ENCODE assay signal across 8 mouse cellular contexts in genomic region chr1:171043594-171044153, GRCm38 (mm10). TPM values are rescaled to one million over a fixed set of nuclear protein-coding genes. Genes with fewer than 3 reads are reported as not detected.
DNase-seq lines count a peak whose midpoint lies in the region; ATAC-seq lines count a peak whose summit lies in the region.

No protein-coding gene starts in this region.

- H3K27ac ChIP-seq in heart, embryonic 16.5 days (ENCODE audit: low read length): no peak overlapping the region; the same call in 1 of the 2 replicates
- 0 out of 2 replicates have a peak overlapping the region, but pooled peaks have one; percentile 36 for H3K27ac ChIP-seq in hindbrain, embryonic 11.5 days (ENCODE audit: low read depth, low read length)
- H3K27ac ChIP-seq in midbrain, embryonic 11.5 days (ENCODE audit: low read depth, low read length): no peak overlapping the region

- H3K4me1 ChIP-seq in heart, embryonic 16.5 days (ENCODE audit: control insufficient read depth, insufficient read depth, low read length): peaks cover 4% of the 10 kb centered on the region; the same call in 1 of the 2 replicates
- no peaks in the 10 kb centered on the region for H3K4me1 ChIP-seq in hindbrain, embryonic 11.5 days (replicated peaks; ENCODE audit: control insufficient read depth, insufficient read depth, low read length)
- no peaks in the 10 kb centered on the region for H3K4me1 ChIP-seq in midbrain, embryonic 11.5 days (ENCODE audit: control insufficient read depth, insufficient read depth, low read length)

- no peaks in the 10 kb centered on the region for H3K36me3 ChIP-seq in heart, embryonic 16.5 days (ENCODE audit: control insufficient read depth, insufficient read depth)
- no peaks in the 10 kb centered on the region for H3K36me3 ChIP-seq in hindbrain, embryonic 11.5 days (ENCODE audit: control insufficient read depth, insufficient read depth, low read length)
- H3K36me3 ChIP-seq in midbrain, embryonic 11.5 days (ENCODE audit: control insufficient read depth, insufficient read depth, low read length): no peaks in the 10 kb centered on the region

- no peak for DNase-seq in heart, adult 11 months
- DNase-seq in NIH3T3 (ENCODE audit: low read depth): peak; percentile 52
- no peak for DNase-seq in hindbrain, embryonic 11.5 days (ENCODE audit: low spot score)
- no peak for DNase-seq in midbrain, embryonic 11.5 days (ENCODE audit: low spot score, missing footprints)
- no peak for DNase-seq in right cerebral cortex, postnatal 10 days (ENCODE audit: low spot score in 2 of 2)
- DNase-seq in adrenal gland, postnatal 14 days: no peak
- no peak for DNase-seq in layer of hippocampus, postnatal 36 days

- ATAC-seq in heart, embryonic 16.5 days (replicated peaks; ENCODE audit: extremely low read depth, insufficient read depth, low FRiP score): no peak
- no peak for ATAC-seq in hindbrain, embryonic 11.5 days (ENCODE audit: low FRiP score)
- no peak for ATAC-seq in midbrain, embryonic 11.5 days (ENCODE audit: low FRiP score)

- no peaks in the 10 kb centered on the region for H3K9me3 ChIP-seq in heart, embryonic 16.5 days (replicated peaks; ENCODE audit: control insufficient read depth, low read length)
- no peaks in the 10 kb centered on the region for H3K9me3 ChIP-seq in hindbrain, embryonic 11.5 days (ENCODE audit: control insufficient read depth, low read length)
- H3K9me3 ChIP-seq in midbrain, embryonic 11.5 days (ENCODE audit: control insufficient read depth, low read length): no peaks in the 10 kb centered on the region

- H3K4me3 ChIP-seq in heart, embryonic 16.5 days (ENCODE audit: low read length): peak overlapping the region; percentile 77
- H3K4me3 ChIP-seq in hindbrain, embryonic 11.5 days (ENCODE audit: low read depth, low read length): peak overlapping the region; percentile 68
- H3K4me3 ChIP-seq in midbrain, embryonic 11.5 days (ENCODE audit: low read depth, low read length): peak overlapping the region; percentile 69

- 70% methylated on average over 3 of the region's 3 CpGs for WGBS in heart, embryonic 16.5 days
- WGBS in hindbrain, embryonic 11.5 days: 57% methylated on average over 3 of the region's 3 CpGs
- WGBS in midbrain, embryonic 11.5 days: 70% methylated on average over 3 of the region's 3 CpGs

- peak overlapping the region; percentile 61 for H3K4me2 ChIP-seq in heart, embryonic 16.5 days (ENCODE audit: low read depth, low read length)
- H3K4me2 ChIP-seq in hindbrain, embryonic 11.5 days (replicated peaks; ENCODE audit: low read depth, low read length): peak overlapping the region; percentile 39; the same call in 1 of the 2 replicates
- H3K4me2 ChIP-seq in midbrain, embryonic 11.5 days: peak overlapping the region; percentile 50; the same call in 1 of the 2 replicates

- H3K27me3 ChIP-seq in heart, embryonic 16.5 days (ENCODE audit: control insufficient read depth, insufficient read depth, low read length): no peaks in the 10 kb centered on the region
- H3K27me3 ChIP-seq in hindbrain, embryonic 11.5 days (ENCODE audit: control insufficient read depth, insufficient read depth, low read length): no peaks in the 10 kb centered on the region; the same call in 1 of the 2 replicates
- no peaks in the 10 kb centered on the region for H3K27me3 ChIP-seq in midbrain, embryonic 11.5 days (ENCODE audit: control insufficient read depth, insufficient read depth, low read length)

- peak overlapping the region; percentile 75; the same call in 1 of the 2 replicates for H3K9ac ChIP-seq in heart, embryonic 16.5 days (ENCODE audit: low read length)
- H3K9ac ChIP-seq in hindbrain, embryonic 11.5 days (ENCODE audit: low read depth, low read length): no peak overlapping the region; the same call in 1 of the 2 replicates
- no peak overlapping the region; the same call in 1 of the 2 replicates for H3K9ac ChIP-seq in midbrain, embryonic 11.5 days (ENCODE audit: low read length)

RNA-seq across cellular contexts. Expression of gene Fcgr3, which starts 21.1 kb away (rescaled TPM):
- 10.2 and 10.7 TPM in 2 replicates for polyA plus RNA-seq in heart, embryonic 16.5 days (2015; fragmentation: Nextera tagmentation; extraction: Ambion mirVana)
- 9.6 TPM in 2 replicates for polyA plus RNA-seq in hindbrain, embryonic 11.5 days (2014; fragmentation: Nextera tagmentation; extraction: Ambion mirVana)
- polyA plus RNA-seq in midbrain, embryonic 11.5 days (2014; fragmentation: Nextera tagmentation; extraction: Ambion mirVana): 8.5 and 8.6 TPM in 2 replicates
- total RNA-seq in adrenal gland, postnatal 14 days (2021): 8.1 and 10.3 TPM in 2 replicates
- 10 to 100 TPM in 1 of 2 experiments, 1 to 10 TPM in 1; 9.7 to 10.4 TPM for total RNA-seq in layer of hippocampus, postnatal 36 days (2021)

RNA-seq across cellular contexts. Expression of gene Fcgr4, which starts 25.0 kb away (rescaled TPM):
- polyA plus RNA-seq in heart, embryonic 16.5 days (2015; fragmentation: Nextera tagmentation; extraction: Ambion mirVana): 1.1 and 1.3 TPM in 2 replicates
- polyA plus RNA-seq in hindbrain, embryonic 11.5 days (2014; fragmentation: Nextera tagmentation; extraction: Ambion mirVana): 0.39 and 0.62 TPM in 2 replicates
- 0.18 and 0.55 TPM in 2 replicates for polyA plus RNA-seq in midbrain, embryonic 11.5 days (2014; fragmentation: Nextera tagmentation; extraction: Ambion mirVana)
- 0.49 and 0.89 TPM in 2 replicates for total RNA-seq in adrenal gland, postnatal 14 days (2021)
- under 1 TPM in 1 of 2 experiments, not detected in 1; 0.30 TPM for total RNA-seq in layer of hippocampus, postnatal 36 days (2021)
